Mouse (Mus musculus) testis, adult 2 months (tissue): ENCODE results near the gene Spg21.

Experiments
- CTCF ChIP-seq: fragments of 200-500 bp; IDR thresholded peaks from 2 replicates; pipeline ENCODE4 v1.5.1; 2012; ENCODE audit warnings: low read depth, mild to moderate bottlenecking, inconsistent platforms, low read length, moderate library complexity; ENCODE audit not compliant: control insufficient read depth, insufficient read depth, insufficient replicate concordance
- POLR2A ChIP-seq: fragments of 200-500 bp; IDR thresholded peaks from 2 replicates; pipeline ENCODE4 v1.6.1; 2012; ENCODE audit warnings: low read depth, mild to moderate bottlenecking, inconsistent platforms, low read length, moderate library complexity; ENCODE audit not compliant: control insufficient read depth

GRCm38 (mm10) chr9:65480071-65480470 lies 19.3 kb downstream of the Spg21 start:
- TF ChIP-seq POLR2A (no peak), CTCF (no peak)
